Mouse (Mus musculus) ES-CJ7 (cell line): Measurements from ENCODE around the gene Atg4d.
"Not testable (repeated sequence)": the region's sequence is repeated elsewhere in the genome, so short reads cannot be mapped to it uniquely, and the experiment has no call there.

Experiments used
- DNase-seq: peaks from one replicate; pipeline ENCODE4 v3.0.0; 2011; ENCODE audit warnings: low read depth, low spot score

The Atg4d gene

GRCm38 (mm10) chr9:21239465-21239848 lies 25.6 kb upstream of the Atg4d start:
- DNase-seq: no peak

- DNase-seq: peak; percentile 96
Measured at GRCm38 (mm10) chr9:21241343-21241742, 23.8 kb upstream of the Atg4d start.

GRCm38 (mm10) chr9:21243826-21244427 lies 21.2 kb upstream of the Atg4d start:
- no peak for DNase-seq

- no peak for DNase-seq
Measured at GRCm38 (mm10) chr9:21244428-21245112, 20.5 kb upstream of the Atg4d start.

GRCm38 (mm10) chr9:21245113-21245487 lies 20.0 kb upstream of the Atg4d start:
- no peak for DNase-seq

- no peak for DNase-seq
Measured at GRCm38 (mm10) chr9:21246342-21246741, 18.8 kb upstream of the Atg4d start.

GRCm38 (mm10) chr9:21248326-21248725 lies 16.8 kb upstream of the Atg4d start, which contains the start of gene S1pr5:
TSS of gene S1pr5 (minus strand) at chr9:21248443.
- DNase-seq: no peak

- no peak for DNase-seq
Measured at GRCm38 (mm10) chr9:21249629-21250508, 15.2 kb upstream of the Atg4d start.

GRCm38 (mm10) chr9:21250509-21250908 lies 14.6 kb upstream of the Atg4d start:
- no peak for DNase-seq

GRCm38 (mm10) chr9:21251116-21251735 lies 13.9 kb upstream of the Atg4d start:
- DNase-seq: no peak

- DNase-seq: no peak
Measured at GRCm38 (mm10) chr9:21254690-21255089, 10.4 kb upstream of the Atg4d start.

- DNase-seq: not testable (repeated sequence)
Measured at GRCm38 (mm10) chr9:21256349-21256748, 8.7 kb upstream of the Atg4d start.

GRCm38 (mm10) chr9:21260491-21261040 lies 4.5 kb upstream of the Atg4d start:
- no peak for DNase-seq

GRCm38 (mm10) chr9:21261831-21262230 lies 3.3 kb upstream of the Atg4d start:
- peak; percentile 62 for DNase-seq

GRCm38 (mm10) chr9:21264272-21264999 lies 657 bp upstream of the Atg4d start:
- DNase-seq: no peak

GRCm38 (mm10) chr9:21265611-21266010 lies 518 bp downstream of the Atg4d start:
- DNase-seq: no peak

- no peak for DNase-seq
Measured at GRCm38 (mm10) chr9:21266889-21267288, 1.8 kb downstream of the Atg4d start.

- DNase-seq: no peak
Measured at GRCm38 (mm10) chr9:21268305-21268704, 3.2 kb downstream of the Atg4d start.

- not testable (repeated sequence) for DNase-seq
Measured at GRCm38 (mm10) chr9:21269590-21269989, 4.5 kb downstream of the Atg4d start.

GRCm38 (mm10) chr9:21272391-21272790 lies 7.3 kb downstream of the Atg4d start:
- no peak for DNase-seq

- no peak for DNase-seq
Measured at GRCm38 (mm10) chr9:21273094-21273493, 8.0 kb downstream of the Atg4d start.
